Mouse (Mus musculus): ENCODE measurements around the gene Actr3b. TPM values are rescaled to one million over a fixed set of nuclear protein-coding genes. Genes with fewer than 3 reads are reported as not detected.
"Not testable (repeated sequence)": the region's sequence is repeated elsewhere in the genome, so short reads cannot be mapped to it uniquely, and the experiment has no call there.

Actr3b gene
- polyA plus RNA-seq, 1 experiment: 1.7 TPM

DNA sequence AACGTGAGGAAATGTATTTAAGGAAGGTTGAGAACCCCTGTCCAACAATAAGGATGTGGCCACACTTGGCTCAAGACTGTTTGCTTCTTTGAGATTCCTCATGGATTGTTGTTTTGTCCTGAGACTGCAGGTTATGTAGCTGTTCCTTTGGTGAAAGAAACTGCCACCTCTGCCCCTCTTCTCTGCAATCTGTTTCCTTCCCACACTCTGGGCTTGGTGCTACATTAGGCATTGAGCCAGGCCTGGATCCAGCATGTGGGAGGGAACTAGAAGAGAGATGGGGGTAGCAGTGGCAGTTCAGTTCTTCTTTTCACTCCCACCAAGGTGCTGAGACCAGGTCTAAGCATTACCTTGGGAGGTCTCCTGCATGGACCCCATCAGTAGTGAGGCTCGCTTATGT is 23.9 kb upstream of the Actr3b start:
- no peak for TF ChIP-seq CTCF (IDR thresholded peaks at IDR 0.05; ENCODE audit: borderline replicate concordance, control insufficient read depth, extremely low read depth, insufficient read depth, low read length, poor library complexity)
- no peak for TF ChIP-seq POLR2A (IDR thresholded peaks at IDR 0.05; ENCODE audit: control insufficient read depth, extremely low read depth, insufficient read depth, low read length, poor library complexity)
- 82% methylated on average over 2 of the region's 2 CpGs for WGBS

GRCm38 (mm10) chr5:25738448-25738847 is 21.3 kb upstream of the Actr3b start:
- no peak for DNase-seq
- 76% methylated on average over 3 of the region's 3 CpGs for WGBS
- Histone ChIP-seq H3K36me3 (ENCODE audit: control insufficient read depth, insufficient read depth, low read length) (no peaks in the 10 kb centered on the region), H3K27ac (ENCODE audit: control insufficient read depth, insufficient read depth, low read length) (no peak overlapping the region), H3K4me1 (replicated peaks; ENCODE audit: control insufficient read depth, insufficient read depth, low read length) (no peaks in the 10 kb centered on the region), H3K4me3 (ENCODE audit: control insufficient read depth, insufficient read depth, low read length) (no peak overlapping the region), H3K27me3 (ENCODE audit: control insufficient read depth, insufficient read depth, low read length) (no peaks in the 10 kb centered on the region)
- no peak for TF ChIP-seq CTCF (IDR thresholded peaks at IDR 0.05; ENCODE audit: borderline replicate concordance, control insufficient read depth, extremely low read depth, insufficient read depth, low read length, poor library complexity)
- TF ChIP-seq POLR2A (IDR thresholded peaks at IDR 0.05; ENCODE audit: control insufficient read depth, extremely low read depth, insufficient read depth, low read length, poor library complexity): no peak

More for the DNA sequence above, 23.9 kb upstream of the Actr3b start:
- Histone ChIP-seq H3K4me3 (ENCODE audit: control insufficient read depth, insufficient read depth, low read length) (no peak overlapping the region), H3K36me3 (ENCODE audit: control insufficient read depth, insufficient read depth, low read length) (no peaks in the 10 kb centered on the region), H3K27me3 (ENCODE audit: control insufficient read depth, insufficient read depth, low read length) (no peaks in the 10 kb centered on the region), H3K4me1 (replicated peaks; ENCODE audit: control insufficient read depth, insufficient read depth, low read length) (no peaks in the 10 kb centered on the region), H3K27ac (ENCODE audit: control insufficient read depth, insufficient read depth, low read length) (no peak overlapping the region)
- no peak for DNase-seq

- not testable (repeated sequence) for H3K4me3 ChIP-seq (ENCODE audit: control insufficient read depth, insufficient read depth, low read length); H3K36me3 ChIP-seq (ENCODE audit: control insufficient read depth, insufficient read depth, low read length); DNase-seq; H3K4me1 ChIP-seq (replicated peaks; ENCODE audit: control insufficient read depth, insufficient read depth, low read length); H3K27ac ChIP-seq (ENCODE audit: control insufficient read depth, insufficient read depth, low read length); H3K27me3 ChIP-seq (ENCODE audit: control insufficient read depth, insufficient read depth, low read length)
- WGBS: 97% methylated on average over 1 of the region's 1 CpGs
Measured at GRCm38 (mm10) chr5:25738902-25739301, 20.9 kb upstream of the Actr3b start.

- Histone ChIP-seq H3K27ac (ENCODE audit: control insufficient read depth, insufficient read depth, low read length) (no peak overlapping the region), H3K4me3 (ENCODE audit: control insufficient read depth, insufficient read depth, low read length) (no peak overlapping the region), H3K36me3 (ENCODE audit: control insufficient read depth, insufficient read depth, low read length) (no peaks in the 10 kb centered on the region), H3K27me3 (ENCODE audit: control insufficient read depth, insufficient read depth, low read length) (no peaks in the 10 kb centered on the region), H3K4me1 (replicated peaks; ENCODE audit: control insufficient read depth, insufficient read depth, low read length) (no peaks in the 10 kb centered on the region)
- no peak for TF ChIP-seq POLR2A (IDR thresholded peaks at IDR 0.05; ENCODE audit: control insufficient read depth, extremely low read depth, insufficient read depth, low read length, poor library complexity)
- TF ChIP-seq CTCF (IDR thresholded peaks at IDR 0.05; ENCODE audit: borderline replicate concordance, control insufficient read depth, extremely low read depth, insufficient read depth, low read length, poor library complexity): no peak
- no peak for DNase-seq
Measured at GRCm38 (mm10) chr5:25747904-25748303, 11.9 kb upstream of the Actr3b start.

DNA sequence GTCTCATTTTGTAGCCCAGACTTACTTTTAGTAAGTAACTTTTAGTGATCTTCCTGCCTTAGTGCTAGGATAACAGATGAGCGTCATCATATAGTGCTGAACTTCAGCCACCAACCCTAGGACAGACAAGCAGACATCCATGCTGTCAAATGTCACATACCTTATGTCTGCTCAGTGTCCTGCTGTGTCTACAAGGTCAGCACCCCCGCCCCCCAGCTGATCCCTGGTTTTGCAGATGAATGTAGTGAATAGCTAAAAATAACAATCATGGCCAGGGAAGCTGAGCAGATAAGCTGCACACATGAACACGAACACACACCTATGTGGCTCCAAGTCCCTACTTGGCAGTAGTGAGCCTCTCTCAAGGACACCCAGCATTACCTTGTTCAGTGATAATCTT is 11.2 kb upstream of the Actr3b start:
- TF ChIP-seq CTCF (IDR thresholded peaks at IDR 0.05; ENCODE audit: borderline replicate concordance, control insufficient read depth, extremely low read depth, insufficient read depth, low read length, poor library complexity): no peak
- TF ChIP-seq POLR2A (IDR thresholded peaks at IDR 0.05; ENCODE audit: control insufficient read depth, extremely low read depth, insufficient read depth, low read length, poor library complexity): no peak
- Histone ChIP-seq H3K36me3 (ENCODE audit: control insufficient read depth, insufficient read depth, low read length) (no peaks in the 10 kb centered on the region), H3K4me3 (ENCODE audit: control insufficient read depth, insufficient read depth, low read length) (no peak overlapping the region), H3K27ac (ENCODE audit: control insufficient read depth, insufficient read depth, low read length) (no peak overlapping the region), H3K4me1 (replicated peaks; ENCODE audit: control insufficient read depth, insufficient read depth, low read length) (no peaks in the 10 kb centered on the region), H3K27me3 (ENCODE audit: control insufficient read depth, insufficient read depth, low read length) (no peaks in the 10 kb centered on the region)
- DNase-seq: no peak
- 82% methylated on average over 3 of the region's 3 CpGs for WGBS

DNA sequence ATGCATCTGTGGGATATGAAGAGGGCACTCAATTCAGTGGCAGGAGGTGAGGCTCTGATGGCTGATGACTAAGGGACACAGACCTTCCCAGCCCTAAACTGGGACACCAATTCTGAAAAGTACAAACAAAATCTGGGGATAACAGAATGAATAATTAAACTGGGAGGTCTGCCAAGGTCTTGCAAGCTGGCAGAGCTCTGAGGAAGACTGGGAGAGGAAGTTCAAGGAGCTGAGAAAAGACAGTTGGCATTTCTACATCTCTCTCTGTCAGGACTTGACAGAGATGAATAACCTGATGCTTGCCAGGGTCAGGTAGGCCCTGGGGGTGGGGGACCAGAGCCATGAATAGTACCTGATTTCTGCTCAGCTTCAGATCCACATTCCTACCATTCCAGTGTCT is 8.2 kb upstream of the Actr3b start:
- H3K27ac ChIP-seq (ENCODE audit: control insufficient read depth, insufficient read depth, low read length): no peak overlapping the region
- no peaks in the 10 kb centered on the region for H3K27me3 ChIP-seq (ENCODE audit: control insufficient read depth, insufficient read depth, low read length)
- TF ChIP-seq POLR2A (IDR thresholded peaks at IDR 0.05; ENCODE audit: control insufficient read depth, extremely low read depth, insufficient read depth, low read length, poor library complexity): no peak
- no peak for TF ChIP-seq CTCF (IDR thresholded peaks at IDR 0.05; ENCODE audit: borderline replicate concordance, control insufficient read depth, extremely low read depth, insufficient read depth, low read length, poor library complexity)
- no peak for DNase-seq
- no peak overlapping the region for H3K4me3 ChIP-seq (ENCODE audit: control insufficient read depth, insufficient read depth, low read length)
- no peaks in the 10 kb centered on the region for H3K36me3 ChIP-seq (ENCODE audit: control insufficient read depth, insufficient read depth, low read length)
- H3K4me1 ChIP-seq (replicated peaks; ENCODE audit: control insufficient read depth, insufficient read depth, low read length): no peaks in the 10 kb centered on the region

GRCm38 (mm10) chr5:25752862-25753261 is 6.9 kb upstream of the Actr3b start:
- 91% methylated on average over 5 of the region's 5 CpGs for WGBS

More at GRCm38 (mm10) chr5:25752862-25753261, 6.9 kb upstream of the Actr3b start:
- Histone ChIP-seq H3K36me3 (ENCODE audit: control insufficient read depth, insufficient read depth, low read length) (no peaks in the 10 kb centered on the region), H3K27me3 (ENCODE audit: control insufficient read depth, insufficient read depth, low read length) (no peaks in the 10 kb centered on the region), H3K4me1 (replicated peaks; ENCODE audit: control insufficient read depth, insufficient read depth, low read length) (no peaks in the 10 kb centered on the region), H3K27ac (ENCODE audit: control insufficient read depth, insufficient read depth, low read length) (no peak overlapping the region), H3K4me3 (ENCODE audit: control insufficient read depth, insufficient read depth, low read length) (no peak overlapping the region)
- TF ChIP-seq POLR2A (IDR thresholded peaks at IDR 0.05; ENCODE audit: control insufficient read depth, extremely low read depth, insufficient read depth, low read length, poor library complexity): no peak
- TF ChIP-seq CTCF (IDR thresholded peaks at IDR 0.05; ENCODE audit: borderline replicate concordance, control insufficient read depth, extremely low read depth, insufficient read depth, low read length, poor library complexity): no peak
- DNase-seq: no peak
